Mouse (Mus musculus) regulatory T cell (primary cell): ENCODE measurements at regions not wholly inside any gene's neighbourhood (a gene's known extent, or its start where the extent isn't known, plus 50 kb on each side); places are given as distances from the start of the nearest gene placed in this dataset.
"Not testable (repeated sequence)": the region's sequence is repeated elsewhere in the genome, so short reads cannot be mapped to it uniquely, and the experiment has no call there.

Experiments used
- in situ Hi-C: fragments of 300-600 bp; cut with MboI, MseI; formaldehyde crosslinking; loops from one replicate; pipeline ENCODE4 v1.15.1; 2025; ENCODE audit warnings: high pct_unique_total_duplicates

GRCm38 (mm10) chr1:154016516-154016915 is 116.5 kb upstream of the Teddm2 start:
- in situ Hi-C loops: no loop called here

GRCm38 (mm10) chr1:154018241-154018640 is 118.2 kb upstream of the Teddm2 start:
- in situ Hi-C loops: no loop called here

- in situ Hi-C loops: no loop called here
Observed at GRCm38 (mm10) chr1:154024301-154024700, 124.3 kb upstream of the Teddm2 start.

GRCm38 (mm10) chr1:154027303-154027702 is 127.3 kb upstream of the Teddm2 start:
- in situ Hi-C loops: no loop called here

GRCm38 (mm10) chr1:154029826-154030225 is 129.8 kb upstream of the Teddm2 start:
- in situ Hi-C loops: no loop called here

- in situ Hi-C loops: no loop called here
Observed at GRCm38 (mm10) chr1:154032669-154033099, 132.7 kb upstream of the Teddm2 start.

- in situ Hi-C loops: no loop called here
Observed at GRCm38 (mm10) chr1:154033958-154034606, 134.1 kb upstream of the Teddm2 start.

- in situ Hi-C loops: no loop called here
Observed at GRCm38 (mm10) chr1:154036729-154037270, 136.8 kb upstream of the Teddm2 start.

GRCm38 (mm10) chr1:154038241-154038640 is 138.2 kb upstream of the Teddm2 start:
- in situ Hi-C loops: no loop called here

- in situ Hi-C loops: no loop called here
Observed at GRCm38 (mm10) chr1:154040907-154041306, 140.9 kb upstream of the Teddm2 start.

GRCm38 (mm10) chr1:154042956-154043355 is 142.9 kb upstream of the Teddm2 start:
- in situ Hi-C loops: no loop called here

- in situ Hi-C loops: no loop called here
Observed at GRCm38 (mm10) chr1:154044712-154045111, 144.7 kb upstream of the Teddm2 start.

GRCm38 (mm10) chr1:154045951-154046350 is 145.9 kb upstream of the Teddm2 start:
- in situ Hi-C loops: no loop called here

GRCm38 (mm10) chr1:154053641-154054040 is 147.3 kb upstream of the Zfp648 start:
- in situ Hi-C loops: no loop called here

GRCm38 (mm10) chr1:154054874-154055273 is 146.1 kb upstream of the Zfp648 start:
- in situ Hi-C loops: no loop called here

GRCm38 (mm10) chr1:154061397-154061796 is 139.6 kb upstream of the Zfp648 start:
- in situ Hi-C loops: not testable (repeated sequence)

GRCm38 (mm10) chr1:154061851-154062250 is 139.1 kb upstream of the Zfp648 start:
- in situ Hi-C loops: no loop called here

GRCm38 (mm10) chr1:154062666-154063065 is 138.3 kb upstream of the Zfp648 start:
- in situ Hi-C loops: no loop called here

GRCm38 (mm10) chr1:154064633-154065032 is 136.4 kb upstream of the Zfp648 start:
- in situ Hi-C loops: no loop called here

- in situ Hi-C loops: no loop called here
Observed at GRCm38 (mm10) chr1:154065336-154066329, 135.4 kb upstream of the Zfp648 start.

GRCm38 (mm10) chr1:154067856-154068255 is 133.1 kb upstream of the Zfp648 start:
- in situ Hi-C loops: no loop called here

GRCm38 (mm10) chr1:154074270-154074669 is 126.7 kb upstream of the Zfp648 start:
- in situ Hi-C loops: no loop called here
